Mouse (Mus musculus) stomach, postnatal 0 days (tissue): ENCODE measurements around the gene Tcf12. TPM values are rescaled to one million over a fixed set of nuclear protein-coding genes. Genes with fewer than 3 reads are reported as not detected.
A peak's percentile ranks its signal among the peaks of the same experiment; 100 is the strongest.

Experiments
- ATAC-seq: fragments of 200-750 bp; cut with Nextera tagmentation; 2 replicates; pipeline ENCODE4 v1.8.0; 2017; ENCODE audit not compliant: low FRiP score, low TSS enrichment
- DNase-seq: peaks from one replicate; pipeline ENCODE4 v3.0.0-alpha.2; 2016; ENCODE audit warnings: low spot score
- H3K27ac ChIP-seq: fragments of 300-500 bp; sonication (generic); replicated peaks from 2 replicates; pipeline ENCODE4 v1.5.1; 2014; ENCODE audit warnings: mild to moderate bottlenecking, control low read depth
- H3K27me3 ChIP-seq: fragments of 300-500 bp; sonication (generic); 2 replicates; pipeline ENCODE4 v1.6.1; 2014; ENCODE audit warnings: low read length; ENCODE audit not compliant: control insufficient read depth, insufficient read depth
- H3K36me3 ChIP-seq: fragments of 300-500 bp; sonication (generic); 2 replicates; pipeline ENCODE4 v1.6.1; 2014; ENCODE audit warnings: low read length, mixed read lengths; ENCODE audit not compliant: control insufficient read depth, insufficient read depth
- H3K4me1 ChIP-seq: fragments of 300-500 bp; sonication (generic); replicated peaks from 2 replicates; pipeline ENCODE4 v1.6.1; 2014; ENCODE audit warnings: antibody characterized with exemption; ENCODE audit not compliant: control insufficient read depth, insufficient read depth
- H3K4me2 ChIP-seq: fragments of 300-500 bp; sonication (generic); replicated peaks from 2 replicates; pipeline ENCODE4 v1.6.1; 2014; ENCODE audit warnings: low read depth, mild to moderate bottlenecking, control low read depth, moderate library complexity
- H3K4me3 ChIP-seq: fragments of 300-500 bp; sonication (generic); 2 replicates; pipeline ENCODE4 v1.5.1; 2014; ENCODE audit warnings: low read depth, low read length, control low read depth
- H3K9ac ChIP-seq: fragments of 300-500 bp; sonication (generic); 2 replicates; pipeline ENCODE4 v1.6.1; 2014; ENCODE audit warnings: mild to moderate bottlenecking, low read length, control low read depth, mixed read lengths
- H3K9me3 ChIP-seq: fragments of 300-500 bp; sonication (generic); 2 replicates; pipeline ENCODE4 v1.6.1; 2016; ENCODE audit warnings: low read length; ENCODE audit not compliant: control insufficient read depth
- CTCF ChIP-seq: IDR thresholded peaks from 2 replicates; pipeline ENCODE4 v1.5.1; 2016; ENCODE audit warnings: antibody characterized with exemption, low read depth, mild to moderate bottlenecking, moderate library complexity
- EP300 ChIP-seq: optimal IDR thresholded peaks from 2 replicates; pipeline ENCODE3; 2016; ENCODE audit warnings: antibody characterized with exemption
- WGBS: fragments of 180-500 bp; shearing (Covaris S2); extraction: QIAGEN DNeasy Blood & Tissue Kit; methylation state at CpG from one replicate; pipeline ENCODE4 v1.1.7; 2014; 5-methylcytosine and 5-hydroxymethylcytosine counted together
- polyA plus RNA-seq: library from polyadenylated mRNA; unstranded; fragments of >200 nt; fragmentation: Nextera tagmentation; extraction: Ambion mirVana; gene quantifications from 2 replicates; pipeline ENCODE4 v1.2.1, GENCODE M21; 2015

Gene Tcf12
- polyA plus RNA-seq, 1 experiment from 2014 or later = 28.7 TPM

DNA sequence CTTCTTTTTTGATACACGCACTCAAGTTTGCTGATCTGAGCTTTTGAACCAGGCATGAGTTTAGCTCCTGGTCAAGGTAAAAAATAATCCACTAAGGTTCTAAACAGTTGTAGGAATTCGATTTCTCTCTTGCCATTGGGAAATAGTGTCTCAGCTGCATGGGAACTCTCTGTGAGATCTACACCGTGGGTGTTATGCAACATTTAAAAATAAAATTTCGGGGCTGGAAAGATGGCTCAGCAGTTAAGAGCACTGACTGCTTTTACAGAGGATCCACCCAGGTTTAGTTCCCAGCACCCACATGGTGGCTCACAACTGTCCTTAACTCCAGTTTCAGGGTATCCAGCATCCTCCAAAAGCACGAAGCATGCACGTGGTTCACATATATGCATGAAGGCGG is 293.2 kb downstream of the Tcf12 start:
- H3K27ac ChIP-seq = no peak overlapping the region
- TF ChIP-seq EP300 = no peak
- no peak for TF ChIP-seq CTCF

DNA sequence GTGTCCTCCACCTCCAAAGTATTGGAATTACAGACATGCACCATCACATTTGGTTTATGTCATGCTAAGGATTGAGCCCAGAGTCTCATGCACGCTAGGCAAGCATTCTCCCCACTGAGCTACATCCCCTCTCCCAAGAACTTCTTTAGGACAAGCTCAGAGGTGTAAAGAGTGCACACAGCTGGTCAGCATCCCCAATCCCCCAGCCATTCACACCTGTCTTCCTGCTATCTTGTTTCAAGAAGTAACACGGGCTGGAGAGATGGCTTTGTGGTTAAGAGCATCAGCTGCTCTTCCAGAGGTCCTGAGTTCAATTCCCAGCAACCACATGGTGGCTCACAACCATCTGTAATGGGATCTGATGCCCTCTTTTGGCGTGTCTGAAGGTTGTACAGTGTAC is 295.6 kb downstream of the Tcf12 start:
- ATAC-seq = no peak
- no peaks in the 10 kb centered on the region for H3K9me3 ChIP-seq
- H3K27me3 ChIP-seq = no peaks in the 10 kb centered on the region
- no peak overlapping the region for H3K4me3 ChIP-seq
- TF ChIP-seq CTCF (no peak), EP300 (no peak)
- H3K36me3 ChIP-seq = no peaks in the 10 kb centered on the region
- H3K9ac ChIP-seq = no peak overlapping the region
- 45% methylated on average over 3 of the region's 3 CpGs for WGBS
- H3K4me1 ChIP-seq = no peaks in the 10 kb centered on the region
- H3K4me2 ChIP-seq = no peak overlapping the region
- no peak for DNase-seq
- no peak overlapping the region for H3K27ac ChIP-seq

More for the DNA sequence above, 293.2 kb downstream of the Tcf12 start:
- H3K27me3 ChIP-seq = no peaks in the 10 kb centered on the region
- no peak overlapping the region for H3K9ac ChIP-seq
- no peak overlapping the region for H3K4me3 ChIP-seq
- no peaks in the 10 kb centered on the region for H3K36me3 ChIP-seq
- no peaks in the 10 kb centered on the region for H3K4me1 ChIP-seq
- DNase-seq = no peak
- no peak for ATAC-seq
- H3K4me2 ChIP-seq = no peak overlapping the region
- no peaks in the 10 kb centered on the region for H3K9me3 ChIP-seq
- 89% methylated on average over 7 of the region's 7 CpGs for WGBS

DNA sequence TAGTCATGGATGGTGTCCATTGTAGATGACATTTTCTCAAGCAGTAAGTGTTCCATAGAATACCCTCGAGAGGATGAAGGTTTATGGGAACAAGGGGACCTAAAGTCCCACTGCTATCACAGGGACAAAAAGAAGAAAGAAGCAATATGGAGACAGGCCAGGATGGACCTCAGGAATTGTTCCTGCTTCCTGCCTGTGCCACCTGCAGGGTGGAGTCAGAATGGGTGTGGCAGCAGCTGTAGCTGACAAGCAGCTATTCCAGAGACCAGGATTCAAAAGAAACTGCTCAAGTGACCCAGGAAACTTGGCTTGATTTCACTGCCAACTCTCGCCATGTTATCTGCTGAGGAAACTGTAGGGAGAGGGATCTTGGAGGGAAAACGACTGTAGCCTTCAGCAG is 298.1 kb downstream of the Tcf12 start:
- Histone ChIP-seq H3K9ac (no peak overlapping the region), H3K4me1 (no peaks in the 10 kb centered on the region), H3K36me3 (no peaks in the 10 kb centered on the region), H3K4me3 (no peak overlapping the region), H3K9me3 (no peaks in the 10 kb centered on the region), H3K27ac (no peak overlapping the region), H3K4me2 (no peak overlapping the region), H3K27me3 (no peaks in the 10 kb centered on the region)
- DNase-seq = no peak
- 68% methylated on average over 3 of the region's 3 CpGs for WGBS
- no peak for ATAC-seq
- no peak for TF ChIP-seq CTCF
- TF ChIP-seq EP300 = no peak

DNA sequence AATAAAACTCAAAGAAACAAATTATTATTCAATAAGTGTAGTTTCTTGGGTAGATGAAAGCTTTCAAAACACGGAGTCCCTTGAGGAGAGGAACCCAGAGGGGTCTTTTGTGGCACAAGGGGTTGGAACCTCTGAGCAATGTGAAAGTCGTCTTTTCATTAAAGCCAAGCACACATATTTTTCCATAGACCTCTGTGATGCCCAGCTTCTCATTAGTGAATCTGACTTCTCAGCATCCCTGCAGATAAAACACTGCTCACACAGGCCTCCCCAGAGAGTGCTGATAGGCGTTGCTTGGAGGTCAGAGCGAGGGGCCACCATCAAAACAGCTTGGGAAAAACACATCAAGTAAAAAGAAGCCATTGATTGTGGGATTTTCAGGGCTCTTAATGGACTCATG is 298.8 kb downstream of the Tcf12 start:
- Histone ChIP-seq H3K4me1 (no peaks in the 10 kb centered on the region), H3K9me3 (no peaks in the 10 kb centered on the region), H3K27me3 (no peaks in the 10 kb centered on the region), H3K9ac (no peak overlapping the region), H3K4me2 (no peak overlapping the region), H3K4me3 (no peak overlapping the region), H3K36me3 (no peaks in the 10 kb centered on the region), H3K27ac (no peak overlapping the region)
- TF ChIP-seq CTCF (no peak), EP300 (no peak)
- WGBS = 75% methylated on average over 4 of the region's 4 CpGs
- DNase-seq (no peak), ATAC-seq (no peak)

DNA sequence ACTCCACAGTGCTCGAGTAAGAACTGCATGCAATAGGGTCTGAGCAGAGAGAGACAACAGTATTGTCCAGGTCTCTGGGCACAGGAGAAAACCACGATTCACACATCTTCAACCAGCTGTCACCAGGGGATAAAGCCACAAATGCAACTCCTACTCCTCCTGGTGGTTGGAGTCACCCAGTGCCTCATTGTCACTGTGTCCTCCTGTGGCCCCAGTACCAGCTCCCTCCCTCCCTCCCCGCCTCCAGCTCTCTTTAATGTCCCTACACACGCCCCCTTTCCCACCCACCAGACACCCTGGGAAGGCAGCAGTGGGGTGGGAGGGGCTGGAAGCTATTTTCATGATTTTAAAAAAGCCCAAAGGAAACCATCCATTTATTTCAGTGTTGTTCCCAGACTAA is 299.3 kb downstream of the Tcf12 start:
- no peak for DNase-seq
- no peaks in the 10 kb centered on the region for H3K27me3 ChIP-seq
- H3K9me3 ChIP-seq = no peaks in the 10 kb centered on the region
- WGBS = 45% methylated on average over 4 of the region's 4 CpGs
- no peak overlapping the region for H3K9ac ChIP-seq
- no peak overlapping the region for H3K27ac ChIP-seq
- H3K4me3 ChIP-seq = no peak overlapping the region
- H3K36me3 ChIP-seq = no peaks in the 10 kb centered on the region
- no peak overlapping the region for H3K4me2 ChIP-seq
- no peak for ATAC-seq
- H3K4me1 ChIP-seq = no peaks in the 10 kb centered on the region
- TF ChIP-seq EP300 (no peak), CTCF (peak; percentile 53)

DNA sequence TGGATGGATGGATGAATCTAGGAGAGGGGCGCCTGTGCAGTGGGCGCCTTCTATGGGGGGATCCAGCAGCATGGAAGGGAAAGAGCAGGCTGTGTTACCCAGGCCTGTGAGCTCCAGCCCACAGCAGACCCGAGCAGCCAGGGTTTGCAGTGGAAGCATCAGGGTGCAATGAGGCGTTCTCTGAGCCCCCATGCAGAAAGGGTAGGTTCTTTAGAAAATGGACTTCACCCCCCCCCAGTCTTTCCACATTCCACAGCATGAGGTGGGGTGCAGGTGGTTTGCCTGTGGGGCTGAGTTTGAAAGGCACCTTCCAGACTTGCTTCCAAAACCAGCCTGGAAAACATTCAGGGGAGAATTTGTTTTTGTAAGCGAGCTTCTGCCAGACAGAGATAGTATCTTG is 300.3 kb downstream of the Tcf12 start:
- WGBS = 72% methylated on average over 5 of the region's 5 CpGs
- H3K36me3 ChIP-seq = no peaks in the 10 kb centered on the region
- H3K9me3 ChIP-seq = no peaks in the 10 kb centered on the region
- H3K4me3 ChIP-seq = no peak overlapping the region
- H3K27me3 ChIP-seq = no peaks in the 10 kb centered on the region
- H3K4me1 ChIP-seq = no peaks in the 10 kb centered on the region
- no peak overlapping the region for H3K4me2 ChIP-seq
- H3K27ac ChIP-seq = no peak overlapping the region
- no peak for ATAC-seq
- H3K9ac ChIP-seq = no peak overlapping the region
- TF ChIP-seq EP300 (no peak), CTCF (no peak)
- DNase-seq = no peak
